Mouse (Mus musculus): Measurements from ENCODE around the gene Myb. TPM values are rescaled to one million over a fixed set of nuclear protein-coding genes. Genes with fewer than 3 reads are reported as not detected.
"Not testable (repeated sequence)": the region's sequence is repeated elsewhere in the genome, so short reads cannot be mapped to it uniquely, and the experiment has no call there.

The Myb gene
- polyA plus RNA-seq, 1 experiment, result 334 TPM

DNA sequence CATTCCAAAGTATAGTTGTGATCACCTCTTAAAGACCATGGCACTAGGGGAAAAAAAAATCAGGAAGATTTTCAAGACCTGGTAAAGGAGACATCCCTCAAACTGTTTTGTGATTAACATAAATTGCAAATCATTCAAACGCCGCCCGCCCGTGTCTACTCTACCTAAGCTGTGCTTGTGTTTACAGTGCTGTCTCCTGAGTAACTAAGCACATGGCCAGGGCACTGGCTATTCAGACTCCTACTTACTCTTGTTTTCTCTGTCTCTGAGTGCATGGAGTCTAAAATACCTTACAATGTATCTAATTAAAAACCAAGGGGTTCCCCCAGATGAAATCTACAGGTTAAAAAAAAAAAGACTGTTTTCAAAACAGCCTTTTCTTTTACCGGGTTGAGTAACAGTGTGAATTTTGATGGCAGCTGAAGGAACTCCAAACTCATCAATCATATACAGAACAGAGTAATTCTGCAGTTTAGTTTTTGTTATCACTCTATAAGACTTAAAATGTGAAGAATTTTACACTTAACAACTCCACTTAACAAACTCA is 3.8 kb downstream of the Myb start:
- Histone ChIP-seq H3K27me3 (ENCODE audit: control insufficient read depth, insufficient read depth, low read length) (no peaks in the 10 kb centered on the region), H3K36me3 (ENCODE audit: control insufficient read depth, insufficient read depth, low read length) (peaks cover 40% of the 10 kb centered on the region), H3K27ac (ENCODE audit: control insufficient read depth, insufficient read depth, low read length) (no peak overlapping the region), H3K4me3 (ENCODE audit: control insufficient read depth, insufficient read depth, low read length) (no peak overlapping the region), H3K4me1 (replicated peaks; ENCODE audit: control insufficient read depth, insufficient read depth, low read length) (peaks cover 11% of the 10 kb centered on the region)
- TF ChIP-seq POLR2A (IDR thresholded peaks at IDR 0.05; ENCODE audit: control insufficient read depth, extremely low read depth, insufficient read depth, low read length, poor library complexity) (no peak), CTCF (IDR thresholded peaks at IDR 0.05; ENCODE audit: borderline replicate concordance, control insufficient read depth, extremely low read depth, insufficient read depth, low read length, poor library complexity) (no peak)
- WGBS, result 18% methylated on average over 5 of the region's 5 CpGs
- no peak for DNase-seq

DNA sequence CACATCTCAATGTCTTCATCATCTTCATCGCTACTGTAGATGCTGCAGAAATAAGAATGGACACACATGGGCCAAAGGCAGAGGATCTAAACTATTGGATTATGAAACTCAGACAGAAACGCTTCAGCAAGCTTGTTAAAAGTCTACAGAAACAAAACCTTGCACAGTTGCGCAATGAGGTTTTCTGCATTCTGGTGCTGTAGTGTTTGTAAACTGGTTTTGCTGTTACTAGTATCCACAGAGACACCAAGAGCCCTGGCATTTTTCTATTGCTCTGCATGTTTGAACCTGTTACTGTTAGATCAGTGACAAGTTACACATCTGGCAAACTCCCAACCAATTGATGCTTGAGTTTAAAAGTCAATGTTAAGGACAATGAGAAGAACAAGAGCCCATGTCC is 4.4 kb downstream of the Myb start:
- WGBS, result 75% methylated on average over 3 of the region's 3 CpGs
- H3K36me3 ChIP-seq (ENCODE audit: control insufficient read depth, insufficient read depth, low read length), result peaks cover 46% of the 10 kb centered on the region
- peaks cover 11% of the 10 kb centered on the region for H3K4me1 ChIP-seq (replicated peaks; ENCODE audit: control insufficient read depth, insufficient read depth, low read length)
- H3K27ac ChIP-seq (ENCODE audit: control insufficient read depth, insufficient read depth, low read length), result no peak overlapping the region; the same call in 1 of the 2 replicates
- no peaks in the 10 kb centered on the region for H3K27me3 ChIP-seq (ENCODE audit: control insufficient read depth, insufficient read depth, low read length)
- no peak for TF ChIP-seq POLR2A (IDR thresholded peaks at IDR 0.05; ENCODE audit: control insufficient read depth, extremely low read depth, insufficient read depth, low read length, poor library complexity)
- TF ChIP-seq CTCF (IDR thresholded peaks at IDR 0.05; ENCODE audit: borderline replicate concordance, control insufficient read depth, extremely low read depth, insufficient read depth, low read length, poor library complexity), result no peak
- H3K4me3 ChIP-seq (ENCODE audit: control insufficient read depth, insufficient read depth, low read length), result no peak overlapping the region
- DNase-seq, result no peak

DNA sequence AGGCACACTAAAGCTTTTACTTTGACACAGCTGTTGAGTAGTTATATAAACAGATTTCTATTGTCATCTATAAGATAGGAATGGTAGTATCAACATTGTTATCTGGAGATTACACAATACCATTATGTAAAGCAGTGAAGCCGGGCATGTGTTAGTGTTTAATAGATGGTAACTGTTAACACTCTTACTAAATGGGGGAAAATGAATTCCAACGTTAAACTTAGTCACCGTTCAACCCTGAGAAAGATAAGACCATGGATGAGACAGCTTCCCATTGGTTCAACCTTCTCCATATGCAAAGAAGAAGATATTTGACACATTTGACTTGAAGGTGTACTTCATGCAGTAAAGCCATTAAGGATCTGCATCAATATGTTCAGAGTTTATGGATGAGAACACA is 5.9 kb downstream of the Myb start:
- no peak overlapping the region for H3K4me3 ChIP-seq (ENCODE audit: control insufficient read depth, insufficient read depth, low read length)
- no peak overlapping the region for H3K27ac ChIP-seq (ENCODE audit: control insufficient read depth, insufficient read depth, low read length)
- peaks cover 61% of the 10 kb centered on the region for H3K36me3 ChIP-seq (ENCODE audit: control insufficient read depth, insufficient read depth, low read length)
- WGBS, result 76% methylated on average over 3 of the region's 3 CpGs
- DNase-seq, result no peak
- peaks cover 11% of the 10 kb centered on the region for H3K4me1 ChIP-seq (replicated peaks; ENCODE audit: control insufficient read depth, insufficient read depth, low read length)
- H3K27me3 ChIP-seq (ENCODE audit: control insufficient read depth, insufficient read depth, low read length), result no peaks in the 10 kb centered on the region
- TF ChIP-seq POLR2A (IDR thresholded peaks at IDR 0.05; ENCODE audit: control insufficient read depth, extremely low read depth, insufficient read depth, low read length, poor library complexity) (no peak), CTCF (IDR thresholded peaks at IDR 0.05; ENCODE audit: borderline replicate concordance, control insufficient read depth, extremely low read depth, insufficient read depth, low read length, poor library complexity) (no peak)

DNA sequence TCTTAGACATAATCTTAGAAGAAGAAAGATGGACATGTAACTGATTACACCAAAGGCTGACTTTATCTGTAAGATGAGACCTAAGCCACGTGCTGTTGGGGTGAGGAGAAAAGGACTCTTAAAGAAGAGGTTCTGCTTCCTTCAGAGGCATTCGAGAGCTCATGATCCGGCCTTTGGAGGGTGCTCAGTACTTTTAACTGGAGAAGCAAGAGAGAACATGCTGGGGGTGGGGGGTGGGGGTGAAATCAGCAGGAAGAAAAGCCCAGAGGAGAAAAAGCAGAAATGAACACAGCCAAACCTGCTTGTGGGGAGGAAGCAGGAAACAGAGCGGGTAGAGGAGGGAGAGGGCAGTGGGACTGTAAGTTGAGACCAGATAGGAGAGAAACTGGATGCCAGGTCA is 7.4 kb downstream of the Myb start:
- Histone ChIP-seq H3K4me1 (replicated peaks; ENCODE audit: control insufficient read depth, insufficient read depth, low read length) (peaks cover 11% of the 10 kb centered on the region), H3K36me3 (ENCODE audit: control insufficient read depth, insufficient read depth, low read length) (peaks cover 75% of the 10 kb centered on the region), H3K27me3 (ENCODE audit: control insufficient read depth, insufficient read depth, low read length) (no peaks in the 10 kb centered on the region), H3K27ac (ENCODE audit: control insufficient read depth, insufficient read depth, low read length) (peak overlapping the region; percentile 18), H3K4me3 (ENCODE audit: control insufficient read depth, insufficient read depth, low read length) (no peak overlapping the region)
- WGBS, result 26% methylated on average over 4 of the region's 4 CpGs
- no peak for DNase-seq
- TF ChIP-seq POLR2A (IDR thresholded peaks at IDR 0.05; ENCODE audit: control insufficient read depth, extremely low read depth, insufficient read depth, low read length, poor library complexity) (no peak), CTCF (IDR thresholded peaks at IDR 0.05; ENCODE audit: borderline replicate concordance, control insufficient read depth, extremely low read depth, insufficient read depth, low read length, poor library complexity) (no peak)

DNA sequence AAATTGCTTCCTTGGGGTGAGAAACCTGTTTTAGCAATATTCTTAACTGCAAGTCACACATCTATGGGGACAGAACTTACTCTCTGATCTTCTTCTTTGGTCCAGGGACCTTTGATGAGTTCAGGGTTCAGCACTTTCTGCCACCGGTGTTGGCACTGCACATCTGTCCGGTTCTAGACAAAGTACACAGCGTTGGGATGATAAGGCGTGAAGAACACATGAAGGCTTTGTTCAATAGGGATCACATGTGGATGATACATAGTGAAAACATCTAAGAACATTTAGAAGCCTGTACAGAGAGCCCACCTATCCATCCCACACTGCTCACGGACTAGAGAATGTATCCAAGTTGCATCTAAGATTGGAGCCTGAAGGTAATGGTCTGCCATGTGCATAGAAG is 8.0 kb downstream of the Myb start:
- H3K4me3 ChIP-seq (ENCODE audit: control insufficient read depth, insufficient read depth, low read length), result no peak overlapping the region
- no peak for TF ChIP-seq POLR2A (IDR thresholded peaks at IDR 0.05; ENCODE audit: control insufficient read depth, extremely low read depth, insufficient read depth, low read length, poor library complexity)
- peaks cover 11% of the 10 kb centered on the region for H3K4me1 ChIP-seq (replicated peaks; ENCODE audit: control insufficient read depth, insufficient read depth, low read length)
- no peaks in the 10 kb centered on the region for H3K27me3 ChIP-seq (ENCODE audit: control insufficient read depth, insufficient read depth, low read length)
- DNase-seq, result no peak
- H3K36me3 ChIP-seq (ENCODE audit: control insufficient read depth, insufficient read depth, low read length), result peaks cover 82% of the 10 kb centered on the region
- H3K27ac ChIP-seq (ENCODE audit: control insufficient read depth, insufficient read depth, low read length), result no peak overlapping the region
- WGBS, result 91% methylated on average over 5 of the region's 5 CpGs

DNA sequence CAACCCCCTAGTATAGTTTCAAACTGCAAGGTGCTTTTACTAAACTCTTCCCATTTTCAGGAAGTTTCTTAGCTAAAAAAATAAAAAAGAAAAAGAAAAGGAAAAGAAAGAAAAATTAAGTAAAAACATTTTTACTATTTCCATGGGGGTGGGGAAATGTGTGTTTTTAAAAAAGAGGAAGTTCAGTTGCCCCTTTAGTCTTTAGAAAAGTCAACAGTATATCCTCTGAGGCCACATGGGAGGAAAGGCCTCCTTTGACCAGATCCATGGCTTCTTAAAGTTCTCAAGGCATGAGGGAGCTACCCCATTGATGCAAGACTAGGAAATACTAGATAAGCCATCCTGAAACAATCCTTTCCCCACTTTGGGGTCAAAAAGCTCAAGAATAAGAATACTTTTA is 9.5 kb downstream of the Myb start:
- Histone ChIP-seq H3K27ac (ENCODE audit: control insufficient read depth, insufficient read depth, low read length) (no peak overlapping the region), H3K36me3 (ENCODE audit: control insufficient read depth, insufficient read depth, low read length) (peaks cover 95% of the 10 kb centered on the region), H3K4me3 (ENCODE audit: control insufficient read depth, insufficient read depth, low read length) (no peak overlapping the region), H3K4me1 (replicated peaks; ENCODE audit: control insufficient read depth, insufficient read depth, low read length) (peaks cover 14% of the 10 kb centered on the region), H3K27me3 (ENCODE audit: control insufficient read depth, insufficient read depth, low read length) (no peaks in the 10 kb centered on the region)
- no peak for TF ChIP-seq CTCF (IDR thresholded peaks at IDR 0.05; ENCODE audit: borderline replicate concordance, control insufficient read depth, extremely low read depth, insufficient read depth, low read length, poor library complexity)
- TF ChIP-seq POLR2A (IDR thresholded peaks at IDR 0.05; ENCODE audit: control insufficient read depth, extremely low read depth, insufficient read depth, low read length, poor library complexity), result no peak
- DNase-seq, result no peak

DNA sequence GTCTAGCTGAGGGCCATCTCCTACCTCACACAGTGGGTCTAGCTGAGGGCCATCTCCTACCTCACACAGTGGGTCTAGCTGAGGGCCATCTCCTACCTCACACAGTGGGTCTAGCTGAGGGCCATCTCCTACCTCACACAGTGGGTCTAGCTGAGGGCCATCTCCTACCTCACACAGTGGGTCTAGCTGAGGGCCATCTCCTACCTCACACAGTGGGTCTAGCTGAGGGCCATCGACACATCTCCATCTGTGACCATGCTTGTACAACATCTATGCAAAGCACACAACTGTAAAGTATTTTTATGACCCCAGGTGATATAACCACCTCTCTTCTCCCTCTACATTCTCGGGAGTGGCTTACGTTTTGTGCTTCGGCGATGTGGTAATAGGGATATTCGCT is 10.8 kb downstream of the Myb start:
- Histone ChIP-seq H3K36me3 (ENCODE audit: control insufficient read depth, insufficient read depth, low read length) (peaks cover 96% of the 10 kb centered on the region), H3K4me1 (replicated peaks; ENCODE audit: control insufficient read depth, insufficient read depth, low read length) (peaks cover 13% of the 10 kb centered on the region)
- WGBS, result 99% methylated on average over 6 of the region's 6 CpGs
- not testable (repeated sequence) for H3K4me3 ChIP-seq (ENCODE audit: control insufficient read depth, insufficient read depth, low read length); H3K27ac ChIP-seq (ENCODE audit: control insufficient read depth, insufficient read depth, low read length); DNase-seq; H3K27me3 ChIP-seq (ENCODE audit: control insufficient read depth, insufficient read depth, low read length)

Measured in thymus, adult 2 months (tissue).